Mouse (Mus musculus) Patski (cell line): ENCODE measurements around the gene Klhl6. TPM values are rescaled to one million over a fixed set of nuclear protein-coding genes. Genes with fewer than 3 reads are reported as not detected.

Experiments used
- ATAC-seq: fragments of 100-300 bp; one replicate; pipeline ENCODE4 v1.8.0; 2021
- CTCF ChIA-PET: fragments of 350-600 bp; sonication (Branson Sonifier 250); formaldehyde crosslinking; loops from one replicate; lab custom pipeline; 2022; ENCODE audit warnings: inconsistent platforms; lab: Charles Lee
- POLR2A ChIA-PET: fragments of 350-600 bp; sonication (Branson Sonifier 250); formaldehyde crosslinking; loops from one replicate; lab custom pipeline; 2022; ENCODE audit warnings: antibody characterized with exemption, inconsistent platforms; lab: Charles Lee
- DNase-seq: peaks from one replicate; pipeline ENCODE4 v3.0.0-alpha.2; 2011; ENCODE audit warnings: low read depth, low spot score
- H3K27me3 ChIP-seq: fragments of 371-371 bp; one replicate; pipeline ENCODE4 v1.5.1; 2021
- CTCF ChIP-seq: fragments of 100-300 bp; IDR thresholded peaks from one replicate; pipeline ENCODE4 v1.5.1; 2021
- in situ Hi-C: fragments of 300-500 bp; cut with MboI; formaldehyde crosslinking; loops from 3 replicates; pipeline ENCODE4 v1.11.1; 2018; ENCODE audit warnings: low pct_unique_long_range_greater_than_20kb, mixed read lengths
- polyA plus RNA-seq: library from polyadenylated mRNA; unstranded; gene quantifications from one replicate; pipeline ENCODE4 v1.2.3, GENCODE M21; 2021

Gene Klhl6
- polyA plus RNA-seq, 1 experiment from 2014 or later: 0.10 TPM

- TF ChIP-seq CTCF: no peak
- in situ Hi-C loops: no loop called here
- no peak for ATAC-seq
- no peaks in the 10 kb centered on the region for H3K27me3 ChIP-seq
- ChIA-PET CTCF (interaction anchor here (0.8 to 1.0 kb wide), 2 partner anchors 12 to 25 kb away, joined by 3 read pairs; no protein-coding TSS in a partner anchor), POLR2A (no interaction called here)
- no peak for DNase-seq
Measured at GRCm38 (mm10) chr16:19920823-19921222, 62.0 kb downstream of the Klhl6 start.

GRCm38 (mm10) chr16:19918286-19918685 lies 64.6 kb downstream of the Klhl6 start:
- TF ChIP-seq CTCF: no peak
- in situ Hi-C loops: loop anchor here (10.0 kb wide), 1 partner anchor 177 kb away; the partner anchor contains the start of gene Klhl24
- CTCF ChIA-PET: no interaction called here
- POLR2A ChIA-PET: no interaction called here
- ATAC-seq: no peak
- no peak for DNase-seq
- H3K27me3 ChIP-seq: no peaks in the 10 kb centered on the region

- DNase-seq (no peak), ATAC-seq (no peak)
- no peak for TF ChIP-seq CTCF
- POLR2A ChIA-PET: no interaction called here
- in situ Hi-C loops: loop anchor here (10.0 kb wide), 1 partner anchor 182 kb away; the partner anchor contains the start of gene Klhl24
- no peaks in the 10 kb centered on the region for H3K27me3 ChIP-seq
- CTCF ChIA-PET: no interaction called here
Measured at GRCm38 (mm10) chr16:19912582-19912981, 70.3 kb downstream of the Klhl6 start.

GRCm38 (mm10) chr16:19908291-19908690 lies 74.5 kb downstream of the Klhl6 start:
- in situ Hi-C loops: no loop called here
- ChIA-PET CTCF (interaction anchor here (0.6 to 1.5 kb wide), 5 partner anchors 13 to 1357 kb away, joined by 3 to 4 read pairs (median 3); no protein-coding TSS in a partner anchor), POLR2A (no interaction called here)
- DNase-seq: no peak
- H3K27me3 ChIP-seq: no peaks in the 10 kb centered on the region
- TF ChIP-seq CTCF: peak; percentile 34
- ATAC-seq: no peak

GRCm38 (mm10) chr16:19907103-19907502 lies 75.7 kb downstream of the Klhl6 start:
- ChIA-PET POLR2A (no interaction called here), CTCF (interaction anchor here (1.0 to 1.7 kb wide), 5 partner anchors 10 to 68 kb away, joined by 3 to 4 read pairs (median 3); no protein-coding TSS in a partner anchor)
- in situ Hi-C loops: no loop called here
- H3K27me3 ChIP-seq: no peaks in the 10 kb centered on the region
- DNase-seq (no peak), ATAC-seq (peak; percentile 17)
- TF ChIP-seq CTCF: peak; percentile 65

GRCm38 (mm10) chr16:19904734-19905479 lies 77.9 kb downstream of the Klhl6 start:
- DNase-seq (no peak), ATAC-seq (no peak)
- TF ChIP-seq CTCF: no peak
- ChIA-PET POLR2A (no interaction called here), CTCF (no interaction called here)
- H3K27me3 ChIP-seq: no peaks in the 10 kb centered on the region
- in situ Hi-C loops: no loop called here

- no peaks in the 10 kb centered on the region for H3K27me3 ChIP-seq
- ChIA-PET POLR2A (no interaction called here), CTCF (no interaction called here)
- in situ Hi-C loops: no loop called here
- DNase-seq (no peak), ATAC-seq (no peak)
- TF ChIP-seq CTCF: no peak
Measured at GRCm38 (mm10) chr16:19903792-19904191, 79.0 kb downstream of the Klhl6 start.

Other genes starting within 250 kb of the Klhl6 start
- gene B3gnt5, start 222.8 kb downstream of the Klhl6 start, polyA plus RNA-seq: not detected
- 58.2 TPM for gene Klhl24, start 114.5 kb upstream of the Klhl6 start, polyA plus RNA-seq
- gene Yeats2, start 158.0 kb upstream of the Klhl6 start, polyA plus RNA-seq: 37.6 TPM